Mouse (Mus musculus) fat pad, adult 2 months (tissue): ENCODE results near the gene Surf4.
"Not testable (repeated sequence)": the region's sequence is repeated elsewhere in the genome, so short reads cannot be mapped to it uniquely, and the experiment has no call there.

Source experiments
- DNase-seq: peaks from one replicate; pipeline ENCODE4 v3.0.0-alpha.2; 2011; ENCODE audit warnings: low read depth, low spot score; ENCODE audit errors: extremely low read depth

Surf4 gene

GRCm38 (mm10) chr2:26905936-26906335 lies 27.8 kb downstream of the Surf4 start:
- DNase-seq: no peak

- DNase-seq: no peak
Measured at GRCm38 (mm10) chr2:26903311-26903710, 30.4 kb downstream of the Surf4 start.

GRCm38 (mm10) chr2:26902467-26903220 lies 31.1 kb downstream of the Surf4 start, which contains the start of gene Surf6:
Surf6 (minus strand) TSS chr2:26902879.
- peak; percentile 73 for DNase-seq

- DNase-seq: no peak
Measured at GRCm38 (mm10) chr2:26901834-26902400, 31.8 kb downstream of the Surf4 start.

GRCm38 (mm10) chr2:26900731-26901130 lies 33.0 kb downstream of the Surf4 start:
- DNase-seq: no peak

GRCm38 (mm10) chr2:26895898-26896297 lies 37.8 kb downstream of the Surf4 start:
- no peak for DNase-seq

- DNase-seq: not testable (repeated sequence)
Measured at GRCm38 (mm10) chr2:26886170-26886569, 47.6 kb downstream of the Surf4 start.

- DNase-seq: not testable (repeated sequence)
Measured at GRCm38 (mm10) chr2:26885541-26885940, 48.2 kb downstream of the Surf4 start.

- no peak for DNase-seq
Measured at GRCm38 (mm10) chr2:26878571-26878970, 55.2 kb downstream of the Surf4 start.

GRCm38 (mm10) chr2:26870666-26871065 lies 63.1 kb downstream of the Surf4 start:
- no peak for DNase-seq
